In the genomic region with DNA sequence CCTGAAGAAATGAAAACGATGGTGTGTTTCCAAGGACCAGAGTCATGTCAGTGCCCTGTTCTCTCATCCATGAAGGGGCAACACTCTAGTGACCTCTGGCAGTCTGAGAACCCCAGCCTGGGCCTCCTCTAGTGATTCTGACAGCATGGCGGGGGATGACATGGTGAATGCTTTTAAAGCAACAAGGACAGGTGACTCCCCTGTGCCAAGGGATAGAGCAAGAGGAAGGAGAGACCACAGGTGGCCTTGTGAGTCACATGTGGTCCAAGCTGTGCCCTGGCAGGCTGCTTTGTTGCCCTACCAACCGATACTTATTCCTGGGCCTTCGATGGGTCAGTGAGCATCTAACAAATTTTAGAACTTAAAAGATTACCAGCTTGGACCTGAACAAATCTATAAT, we compare ENCODE assay signal across 20 mouse cellular contexts. TPM values are rescaled to one million over a fixed set of nuclear protein-coding genes. Genes with fewer than 3 reads are reported as not detected.
"Had no signal": no experiment of that assay in that cellular context is flagged by ENCODE, and none has a peak within 500 bp of the region (broad histone marks: within the 10 kb centered on the region; RNA-seq: fewer than 3 reads in every experiment).

No protein-coding gene starts in this region.

- H3K27me3 ChIP-seq: liver, embryonic 12.5 days; neural tube, embryonic 15.5 days; stomach, embryonic 15.5 days had no signal

- H3K36me3 ChIP-seq: kidney, embryonic 15.5 days; neural tube, embryonic 15.5 days; stomach, embryonic 15.5 days had no signal

- H3K27ac ChIP-seq: kidney, embryonic 15.5 days; limb, embryonic 15.5 days; liver, embryonic 12.5 days; midbrain, embryonic 10.5 days; neural tube, embryonic 15.5 days; stomach, embryonic 15.5 days had no signal

- H3K4me2 ChIP-seq: kidney, embryonic 15.5 days; limb, embryonic 15.5 days; liver, embryonic 12.5 days; lung, embryonic 14.5 days; neural tube, embryonic 15.5 days; stomach, embryonic 15.5 days had no signal

- H3K4me3 ChIP-seq: kidney, embryonic 15.5 days; limb, embryonic 15.5 days; liver, embryonic 12.5 days; midbrain, embryonic 10.5 days; myocyte; neural tube, embryonic 15.5 days; stomach, embryonic 15.5 days had no signal

- H3K9ac ChIP-seq: kidney, embryonic 15.5 days; limb, embryonic 15.5 days; liver, embryonic 12.5 days; lung, embryonic 14.5 days; neural tube, embryonic 15.5 days; stomach, embryonic 15.5 days had no signal

- H3K9me3 ChIP-seq: kidney, embryonic 15.5 days; limb, embryonic 15.5 days; liver, embryonic 12.5 days; midbrain, embryonic 10.5 days; neural tube, embryonic 15.5 days; stomach, embryonic 15.5 days had no signal

- H3K4me1 ChIP-seq: kidney, embryonic 15.5 days; limb, embryonic 15.5 days; liver, embryonic 12.5 days; midbrain, embryonic 10.5 days; neural tube, embryonic 15.5 days; stomach, embryonic 15.5 days had no signal

- DNase-seq: kidney, postnatal 14 days; layer of hippocampus, adult 9-11 months; layer of hippocampus, postnatal 36 days; lung, embryonic 14.5 days; lung, postnatal 10 days; lung, postnatal 4 days; midbrain, embryonic 14.5 days; right cerebral cortex, postnatal 4 days; spleen, adult 18-20 months; thymus, postnatal 4 days had no signal

- ATAC-seq: liver, embryonic 12.5 days had no signal

RNA-seq across cellular contexts. Expression of a gene that starts 54.7 kb away (rescaled TPM):
- total RNA-seq: megakaryocyte, adult 5-6 weeks had no signal
- polyA plus RNA-seq: limb, embryonic 11.5 days; liver, embryonic 12.5 days; neural tube, embryonic 11.5 days had no signal
